Mouse (Mus musculus) retina, postnatal 1 day (tissue): ENCODE measurements around the gene Golga4.
A peak's percentile ranks its signal among the peaks of the same experiment; 100 is the strongest.
"Not testable (repeated sequence)": the region's sequence is repeated elsewhere in the genome, so short reads cannot be mapped to it uniquely, and the experiment has no call there.

Experiments used
- DNase-seq: peaks from one replicate; pipeline ENCODE4 v3.0.0-alpha.2; 2012

Gene Golga4

GRCm38 (mm10) chr9:118591633-118592032 lies 85.6 kb downstream of the Golga4 start:
- no peak for DNase-seq

GRCm38 (mm10) chr9:118592585-118593249 lies 86.7 kb downstream of the Golga4 start:
- DNase-seq: no peak

- DNase-seq: no peak
Measured at GRCm38 (mm10) chr9:118593443-118593842, 87.4 kb downstream of the Golga4 start.

GRCm38 (mm10) chr9:118596767-118597166 lies 90.7 kb downstream of the Golga4 start:
- DNase-seq: no peak

- DNase-seq: not testable (repeated sequence)
Measured at GRCm38 (mm10) chr9:118600393-118600792, 94.3 kb downstream of the Golga4 start.

- peak; percentile 31 for DNase-seq
Measured at GRCm38 (mm10) chr9:118602576-118602975, 96.5 kb downstream of the Golga4 start.

GRCm38 (mm10) chr9:118606148-118606816 lies 100.2 kb downstream of the Golga4 start, which contains the start of gene Itga9:
Gene Itga9, plus strand, starts transcription at chr9:118606690.
- peak; percentile 78 for DNase-seq

- peak; percentile 43 for DNase-seq
Measured at GRCm38 (mm10) chr9:118606817-118607371, 100.8 kb downstream of the Golga4 start.

- no peak for DNase-seq
Measured at GRCm38 (mm10) chr9:118607701-118608401, 101.8 kb downstream of the Golga4 start.

GRCm38 (mm10) chr9:118608556-118608955 lies 102.5 kb downstream of the Golga4 start:
- DNase-seq: no peak

- no peak for DNase-seq
Measured at GRCm38 (mm10) chr9:118610060-118610459, 104.0 kb downstream of the Golga4 start.

- no peak for DNase-seq
Measured at GRCm38 (mm10) chr9:118611111-118611541, 105.1 kb downstream of the Golga4 start.

- peak; percentile 35 for DNase-seq
Measured at GRCm38 (mm10) chr9:118611958-118612581, 106.0 kb downstream of the Golga4 start.

GRCm38 (mm10) chr9:118617237-118617636 lies 111.2 kb downstream of the Golga4 start:
- no peak for DNase-seq

GRCm38 (mm10) chr9:118618732-118619250 lies 112.7 kb downstream of the Golga4 start:
- no peak for DNase-seq

GRCm38 (mm10) chr9:118620807-118621206 lies 114.7 kb downstream of the Golga4 start:
- no peak for DNase-seq

- DNase-seq: no peak
Measured at GRCm38 (mm10) chr9:118621691-118622090, 115.6 kb downstream of the Golga4 start.

GRCm38 (mm10) chr9:118622376-118623166 lies 116.5 kb downstream of the Golga4 start:
- no peak for DNase-seq

GRCm38 (mm10) chr9:118623483-118623882 lies 117.4 kb downstream of the Golga4 start:
- no peak for DNase-seq

GRCm38 (mm10) chr9:118624146-118624545 lies 118.1 kb downstream of the Golga4 start:
- no peak for DNase-seq

GRCm38 (mm10) chr9:118629763-118630379 lies 123.8 kb downstream of the Golga4 start:
- DNase-seq: no peak
